Mouse (Mus musculus): ENCODE results near the gene Srcin1. TPM values are rescaled to one million over a fixed set of nuclear protein-coding genes. Genes with fewer than 3 reads are reported as not detected.

Gene Srcin1
- total RNA-seq, 2 experiments from 2014 or later, result 326 to 349 TPM

DNA sequence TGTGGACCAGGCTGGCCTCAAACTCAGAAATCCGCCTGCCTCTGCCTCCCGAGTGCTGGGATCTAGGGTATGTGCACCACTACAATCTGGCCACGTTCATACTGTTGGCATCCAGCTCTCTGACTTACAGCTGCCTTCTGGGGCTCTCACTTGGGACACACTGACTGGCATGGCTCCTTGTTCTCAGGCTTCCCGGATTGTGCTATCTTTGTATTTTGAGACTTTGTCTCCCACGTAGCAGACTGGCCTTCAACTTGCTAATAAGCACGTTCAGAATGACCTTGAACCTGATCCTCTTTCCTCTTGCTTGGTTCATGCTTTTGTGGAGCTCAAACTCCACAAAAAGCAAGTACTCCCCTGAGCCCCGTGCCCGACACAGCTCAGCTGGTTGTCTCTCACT lies 90.3 kb downstream of the Srcin1 start:
- DNase-seq (ENCODE audit: low spot score in 2 of 2), result no peak
- intact Hi-C loops (cut with DNase I), result no loop called here

GRCm38 (mm10) chr11:97479824-97480223 lies 96.2 kb downstream of the Srcin1 start:
- intact Hi-C loops (cut with DNase I), result no loop called here
- no peak for DNase-seq (ENCODE audit: low spot score in 2 of 2)

GRCm38 (mm10) chr11:97479085-97479484 lies 96.9 kb downstream of the Srcin1 start:
- intact Hi-C loops (cut with DNase I), result no loop called here
- no peak for DNase-seq (ENCODE audit: low spot score in 2 of 2)

DNA sequence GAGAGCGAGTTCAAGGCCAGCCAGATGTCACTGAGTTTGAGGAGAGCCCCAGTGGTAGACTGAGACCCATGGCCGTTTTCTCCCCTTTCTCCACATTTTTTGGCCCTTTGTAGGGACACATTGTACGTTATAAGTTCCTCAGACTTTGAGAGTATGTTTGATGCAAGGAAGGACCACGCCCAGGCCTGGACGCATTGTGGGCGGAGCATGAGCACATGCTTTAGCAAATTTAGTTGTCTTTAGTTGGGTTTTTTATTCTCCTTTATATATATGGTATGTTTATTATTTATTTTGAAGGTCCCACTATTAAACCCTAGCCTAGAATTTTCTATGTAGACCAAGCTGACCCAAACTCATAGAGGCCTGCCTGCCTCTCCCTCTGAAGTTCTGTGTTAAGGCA lies 97.6 kb downstream of the Srcin1 start:
- intact Hi-C loops (cut with DNase I), result no loop called here

GRCm38 (mm10) chr11:97477431-97477830 lies 98.6 kb downstream of the Srcin1 start:
- DNase-seq (ENCODE audit: low spot score in 2 of 2), result no peak
- intact Hi-C loops (cut with DNase I), result no loop called here

More for the DNA sequence above, 97.6 kb downstream of the Srcin1 start:
- no peak for DNase-seq (ENCODE audit: low spot score in 2 of 2)

DNA sequence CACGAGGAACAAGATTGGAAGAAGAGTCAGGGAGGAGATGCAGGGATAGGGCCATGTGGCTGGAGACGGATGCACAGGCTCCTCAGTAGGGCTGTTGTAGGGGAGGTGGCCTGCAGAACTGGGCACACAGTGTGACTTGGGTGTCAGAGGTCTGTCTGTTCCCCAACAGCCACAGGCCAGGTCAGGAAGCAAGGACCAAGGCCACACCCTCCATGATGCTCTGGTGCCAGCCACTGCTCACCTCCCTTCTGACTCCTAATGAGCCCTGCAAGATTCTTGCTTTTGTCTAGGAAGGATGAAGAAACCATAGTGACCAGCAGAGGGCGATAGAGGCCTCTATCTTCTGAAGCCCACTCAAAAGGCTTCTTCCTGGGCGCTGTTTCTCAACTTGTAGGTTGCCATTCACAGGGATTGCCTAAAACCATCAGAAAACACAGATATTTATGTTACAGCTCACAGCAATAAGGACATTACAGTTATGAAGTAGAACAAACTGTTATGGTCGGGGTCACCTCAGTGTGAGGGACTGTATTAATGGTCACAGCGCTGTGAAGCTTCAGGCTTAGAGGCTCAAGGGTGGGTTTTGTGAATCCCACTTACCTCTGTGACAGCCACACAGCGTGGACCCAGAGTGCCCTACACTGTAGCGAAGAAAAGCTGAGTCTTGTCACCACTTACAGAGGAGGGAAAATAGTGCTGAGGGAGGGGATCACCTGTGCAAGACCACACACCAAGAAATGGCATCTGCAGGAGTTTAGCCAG lies 99.5 kb downstream of the Srcin1 start:
- peak in 1 of 2 experiments; percentile 64 for DNase-seq (ENCODE audit: low spot score in 2 of 2)
- intact Hi-C loops (cut with DNase I), result no loop called here

- DNase-seq (ENCODE audit: low spot score in 2 of 2), result no peak
- intact Hi-C loops (cut with DNase I), result no loop called here
Measured at GRCm38 (mm10) chr11:97471276-97471675, 104.7 kb downstream of the Srcin1 start.

DNA sequence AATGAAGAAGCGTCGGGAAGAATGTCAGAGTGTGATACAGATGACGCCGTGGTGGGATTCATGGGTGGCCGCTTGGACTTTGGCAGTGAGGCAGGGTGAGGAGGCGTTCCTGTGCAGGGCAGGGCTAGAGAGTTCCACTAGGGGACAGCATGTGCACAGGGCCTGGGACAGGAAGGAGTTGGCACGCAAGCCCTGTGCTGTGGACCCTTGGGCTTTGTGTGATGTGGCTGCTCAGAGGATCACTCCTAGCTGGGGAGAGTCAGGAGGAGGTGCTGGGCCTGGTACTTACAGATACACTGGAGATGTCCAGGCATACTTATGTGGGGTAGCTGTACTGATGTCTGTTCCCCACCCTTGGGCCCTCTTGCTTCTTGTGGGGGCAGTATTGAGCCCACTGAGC lies 106.2 kb downstream of the Srcin1 start:
- no peak for DNase-seq (ENCODE audit: low spot score in 2 of 2)
- intact Hi-C loops (cut with DNase I), result loop anchor here (1.0 to 5.0 kb wide), 3 partner anchors 37 to 108 kb away; partner anchors contain the start of gene Socs7

DNA sequence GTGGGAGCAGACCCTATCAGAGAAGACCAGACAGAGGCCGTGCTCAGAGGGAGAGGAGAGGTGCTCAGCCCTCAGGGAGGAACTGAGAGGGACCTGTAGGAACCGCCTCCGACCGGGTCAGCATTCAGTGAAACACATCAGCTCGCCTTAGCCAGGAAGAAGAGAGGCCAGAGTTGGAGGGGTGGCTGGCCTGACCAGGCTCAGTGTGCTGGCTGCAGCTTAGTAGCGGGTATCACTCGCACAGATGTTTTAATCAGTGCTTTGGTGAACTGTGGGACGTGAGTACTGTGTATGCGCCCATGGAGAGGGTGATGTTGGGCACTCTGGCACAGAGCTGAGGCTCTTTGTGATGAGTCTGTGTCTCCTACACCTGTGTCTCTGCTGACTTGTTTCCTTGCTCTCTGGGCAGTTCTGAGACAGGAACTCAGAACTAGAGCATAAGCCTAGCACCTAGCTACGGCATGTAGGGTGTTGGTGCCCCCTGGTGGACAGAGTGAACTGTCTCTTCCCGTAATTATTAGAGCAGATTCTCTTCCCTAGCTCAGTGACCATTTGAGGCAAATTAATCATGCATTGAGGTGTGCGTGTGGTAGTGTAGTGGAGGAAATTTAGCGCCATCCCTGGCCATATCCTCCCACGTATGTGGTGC lies 107.2 kb downstream of the Srcin1 start:
- DNase-seq (ENCODE audit: low spot score in 2 of 2), result peak; percentile 75 to 78
- intact Hi-C loops (cut with DNase I), result loop anchor here (1.0 to 5.0 kb wide), 3 partner anchors 36 to 106 kb away; partner anchors contain the start of gene Socs7

GRCm38 (mm10) chr11:97466444-97467160 lies 109.4 kb downstream of the Srcin1 start:
- intact Hi-C loops (cut with DNase I), result loop anchor here (5.0 kb wide), 1 partner anchor 104 kb away; the partner anchor contains the start of gene Socs7
- DNase-seq (ENCODE audit: low spot score in 2 of 2), result peak; percentile 31 to 42

- no peak for DNase-seq (ENCODE audit: low spot score in 2 of 2)
- intact Hi-C loops (cut with DNase I), result loop anchor here (5.0 kb wide), 1 partner anchor 104 kb away; the partner anchor contains the start of gene Socs7
Measured at GRCm38 (mm10) chr11:97465957-97466356, 110.0 kb downstream of the Srcin1 start.

- intact Hi-C loops (cut with DNase I), result no loop called here
- no peak for DNase-seq (ENCODE audit: low spot score in 2 of 2)
Measured at GRCm38 (mm10) chr11:97463991-97464390, 112.0 kb downstream of the Srcin1 start.

DNA sequence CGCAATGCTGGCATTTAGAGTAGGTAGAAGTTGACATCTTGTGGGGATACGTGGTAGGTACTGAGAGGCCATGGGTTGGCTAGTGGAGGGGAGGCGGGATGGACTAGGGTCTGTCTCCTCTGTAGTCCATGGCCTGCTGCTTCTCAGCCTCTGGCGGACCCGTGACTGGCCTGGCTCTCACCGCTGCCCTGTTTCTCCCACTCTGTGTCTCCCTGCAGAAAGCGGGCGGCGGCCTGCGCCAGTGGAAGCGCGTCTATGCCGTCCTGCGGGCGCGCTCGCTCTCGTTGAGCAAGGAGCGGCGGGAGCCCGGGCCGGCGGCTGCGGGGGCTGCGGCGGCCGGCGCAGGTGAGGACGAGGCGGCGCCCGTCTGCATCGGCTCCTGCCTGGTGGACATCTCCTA lies 112.8 kb downstream of the Srcin1 start:
- intact Hi-C loops (cut with DNase I), result no loop called here
- no peak for DNase-seq (ENCODE audit: low spot score in 2 of 2)

DNA sequence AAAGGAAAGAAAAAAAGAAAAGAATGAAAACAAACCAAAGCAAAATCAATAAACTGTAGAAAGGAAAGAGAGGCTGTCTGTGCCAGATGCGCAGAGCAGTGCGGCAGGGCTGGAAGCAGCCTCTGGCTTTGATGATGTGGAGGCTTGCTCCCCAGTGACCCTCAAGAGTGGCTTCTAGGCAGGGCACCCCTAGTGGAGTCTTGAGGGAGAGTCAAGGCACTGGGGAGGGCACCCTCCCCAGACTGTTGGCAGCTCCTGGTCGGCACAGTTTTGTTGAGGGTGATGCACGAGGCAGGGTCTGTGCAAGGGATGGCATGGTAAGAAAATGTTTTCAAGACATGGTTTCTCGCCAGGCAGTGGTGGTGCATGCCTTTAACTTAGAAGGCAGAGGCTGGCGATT lies 113.4 kb downstream of the Srcin1 start:
- intact Hi-C loops (cut with DNase I), result no loop called here
- DNase-seq (ENCODE audit: low spot score in 2 of 2), result no peak

- intact Hi-C loops (cut with DNase I), result no loop called here
- no peak for DNase-seq (ENCODE audit: low spot score in 2 of 2)
Measured at GRCm38 (mm10) chr11:97461307-97461820, 114.6 kb downstream of the Srcin1 start.

Other genes starting within 250 kb of the Srcin1 start
- under 1 TPM; 0.39 to 0.52 TPM for gene Gpr179, start 224.1 kb downstream of the Srcin1 start, total RNA-seq (2021)
- gene Socs7, start 213.6 kb downstream of the Srcin1 start, total RNA-seq (2021), result 10 to 100 TPM; 78.0 to 87.2 TPM
- 10 to 100 TPM; 68.0 to 74.4 TPM for gene Arhgap23, start 160.7 kb downstream of the Srcin1 start, total RNA-seq (2021)
- gene 4933428G20Rik, start 75.8 kb downstream of the Srcin1 start, total RNA-seq (2021), result under 1 TPM; 0.22 to 0.48 TPM
- 100 to 1,000 TPM in 1 of 2 experiments, 10 to 100 TPM in 1; 90.9 to 102 TPM for gene Epop, start 53.5 kb upstream of the Srcin1 start, total RNA-seq (2021)
- 100 to 1,000 TPM; 129 to 134 TPM for gene Mllt6, start 87.2 kb upstream of the Srcin1 start, total RNA-seq (2021)
- 10 to 100 TPM; 56.0 to 59.3 TPM for gene Cisd3, start 109.6 kb upstream of the Srcin1 start, total RNA-seq (2021)
- gene Pcgf2, start 124.3 kb upstream of the Srcin1 start, total RNA-seq (2021), result 10 to 100 TPM; 27.5 to 35.7 TPM
- gene Psmb3, start 127.2 kb upstream of the Srcin1 start, total RNA-seq (2021), result 100 to 1,000 TPM; 116 to 125 TPM
- gene Pip4k2b, start 168.5 kb upstream of the Srcin1 start, total RNA-seq (2021), result 100 to 1,000 TPM; 113 to 114 TPM
- 10 to 100 TPM; 20.2 to 20.7 TPM for gene Cwc25, start 190.4 kb upstream of the Srcin1 start, total RNA-seq (2021)
- gene 1700001P01Rik, start 199.7 kb upstream of the Srcin1 start, total RNA-seq (2021), result 1 to 10 TPM in 1 of 2 experiments, not detected in 1; 1.1 TPM
- 100 to 1,000 TPM; 330 to 339 TPM for gene Rpl23, start 206.3 kb upstream of the Srcin1 start, total RNA-seq (2021)
- 100 to 1,000 TPM; 175 to 183 TPM for gene Lasp1, start 222.8 kb upstream of the Srcin1 start, total RNA-seq (2021)